Mouse (Mus musculus) midbrain, embryonic 11.5 days (tissue): ENCODE data around the gene Uri1. TPM values are rescaled to one million over a fixed set of nuclear protein-coding genes. Genes with fewer than 3 reads are reported as not detected.

Source experiments
- ATAC-seq: fragments of 200-750 bp; cut with Nextera tagmentation; 2 replicates; pipeline ENCODE4 v1.8.0; 2017; ENCODE audit warnings: moderate TSS enrichment, moderate library complexity; ENCODE audit not compliant: low FRiP score
- DNase-seq: peaks from one replicate; pipeline ENCODE4 v3.0.0; 2015; ENCODE audit warnings: low spot score; ENCODE audit errors: missing footprints
- H3K27ac ChIP-seq: fragments of 300-500 bp; sonication (generic); 2 replicates; pipeline ENCODE4 v1.5.1; 2014; ENCODE audit warnings: low read depth, low read length
- H3K27me3 ChIP-seq: fragments of 300-500 bp; sonication (generic); 2 replicates; pipeline ENCODE4 v1.6.1; 2014; ENCODE audit warnings: mild to moderate bottlenecking, low read length, moderate library complexity, mixed read lengths; ENCODE audit not compliant: control insufficient read depth, insufficient read depth
- H3K36me3 ChIP-seq: fragments of 300-500 bp; sonication (generic); 2 replicates; pipeline ENCODE4 v1.6.1; 2014; ENCODE audit warnings: mild to moderate bottlenecking, low read length, moderate library complexity, mixed read lengths; ENCODE audit not compliant: control insufficient read depth, insufficient read depth
- H3K4me1 ChIP-seq: fragments of 300-500 bp; sonication (generic); 2 replicates; pipeline ENCODE4 v1.6.1; 2014; ENCODE audit warnings: low read length; ENCODE audit not compliant: control insufficient read depth, insufficient read depth
- H3K4me2 ChIP-seq: fragments of 300-500 bp; sonication (generic); 2 replicates; pipeline ENCODE4 v1.6.1; 2014; ENCODE audit warnings: mild to moderate bottlenecking, moderate library complexity
- H3K4me3 ChIP-seq: fragments of 300-500 bp; sonication (generic); 2 replicates; pipeline ENCODE4 v1.5.1; 2014; ENCODE audit warnings: low read depth, low read length
- H3K9ac ChIP-seq: fragments of 300-500 bp; sonication (generic); 2 replicates; pipeline ENCODE4 v1.6.1; 2014; ENCODE audit warnings: low read length
- H3K9me3 ChIP-seq: fragments of 300-500 bp; sonication (generic); 2 replicates; pipeline ENCODE4 v1.6.1; 2016; ENCODE audit warnings: low read length; ENCODE audit not compliant: control insufficient read depth
- WGBS: fragments of 180-500 bp; shearing (Covaris S2); extraction: QIAGEN DNeasy Blood & Tissue Kit; methylation state at CpG from one replicate; pipeline ENCODE4 v1.1.7; 2014; 5-methylcytosine and 5-hydroxymethylcytosine counted together
- polyA plus RNA-seq: library from polyadenylated mRNA; unstranded; fragments of >200 nt; fragmentation: Nextera tagmentation; extraction: Ambion mirVana; gene quantifications from 2 replicates; pipeline ENCODE4 v1.2.1, GENCODE M21; 2014

Gene Uri1
- polyA plus RNA-seq, 1 experiment from 2014 or later = 47.9 TPM

DNA sequence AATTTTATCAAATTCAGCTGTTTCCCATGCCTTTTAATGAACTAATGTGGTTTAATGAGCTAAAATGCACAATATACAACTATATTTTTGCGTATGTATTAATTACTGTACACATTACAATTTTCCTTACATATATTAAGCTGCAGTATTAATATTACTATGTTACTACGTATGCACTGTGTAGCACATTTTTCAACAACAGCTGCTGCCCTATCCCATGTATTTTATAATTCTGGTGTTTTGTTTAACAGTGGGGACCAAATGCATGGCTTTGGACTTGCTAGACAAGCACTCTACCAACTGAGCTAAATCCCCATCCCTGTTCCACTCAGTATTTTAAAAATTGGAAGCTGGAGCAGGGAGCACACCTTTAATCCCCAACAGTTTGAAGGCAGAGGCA lies 3.6 kb downstream of the Uri1 start:
- 0 out of 2 replicates have a peak, but pooled peaks cover 2% of the 10 kb centered on the region for H3K4me1 ChIP-seq
- no peaks in the 10 kb centered on the region for H3K27me3 ChIP-seq
- H3K9ac ChIP-seq = peak overlapping the region; percentile 90; the same call in 1 of the 2 replicates
- H3K4me2 ChIP-seq = peak overlapping the region; percentile 69
- H3K4me3 ChIP-seq = peak overlapping the region; percentile 83
- ATAC-seq (peak; percentile 38), DNase-seq (peak; percentile 81)
- WGBS = 43% methylated on average over 2 of the region's 2 CpGs
- no peaks in the 10 kb centered on the region for H3K36me3 ChIP-seq
- no peak overlapping the region for H3K27ac ChIP-seq
- H3K9me3 ChIP-seq = no peaks in the 10 kb centered on the region

DNA sequence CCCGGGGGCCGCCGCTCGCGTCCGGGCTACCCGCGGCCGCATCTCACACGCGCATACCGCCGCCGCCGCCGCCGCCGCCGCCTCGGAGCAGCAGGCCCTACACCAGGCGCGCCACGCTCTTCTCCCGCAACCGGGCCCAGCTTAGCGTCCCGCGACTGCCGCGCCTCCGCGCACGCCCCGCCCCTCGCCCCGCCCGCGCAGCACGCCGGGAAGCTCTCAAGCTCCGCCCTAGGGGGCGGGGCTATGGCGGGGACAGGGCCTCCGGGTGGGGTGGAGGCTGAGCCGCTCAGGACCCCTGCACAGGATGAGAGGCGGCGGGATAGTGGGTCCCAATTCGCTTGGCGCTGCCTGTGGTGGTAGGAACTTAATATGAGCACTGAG lies 4.0 kb downstream of the Uri1 start:
- Histone ChIP-seq H3K27me3 (no peaks in the 10 kb centered on the region), H3K4me2 (peak overlapping the region; percentile 69), H3K9ac (peak overlapping the region; percentile 90), H3K27ac (peak overlapping the region; percentile 70), H3K4me1 (0 out of 2 replicates have a peak, but pooled peaks cover 2% of the 10 kb centered on the region), H3K9me3 (no peaks in the 10 kb centered on the region), H3K36me3 (no peaks in the 10 kb centered on the region), H3K4me3 (peak overlapping the region; percentile 83)
- WGBS = 1% methylated on average over 48 of the region's 49 CpGs
- DNase-seq (peak; percentile 99), ATAC-seq (peak; percentile 96)

DNA sequence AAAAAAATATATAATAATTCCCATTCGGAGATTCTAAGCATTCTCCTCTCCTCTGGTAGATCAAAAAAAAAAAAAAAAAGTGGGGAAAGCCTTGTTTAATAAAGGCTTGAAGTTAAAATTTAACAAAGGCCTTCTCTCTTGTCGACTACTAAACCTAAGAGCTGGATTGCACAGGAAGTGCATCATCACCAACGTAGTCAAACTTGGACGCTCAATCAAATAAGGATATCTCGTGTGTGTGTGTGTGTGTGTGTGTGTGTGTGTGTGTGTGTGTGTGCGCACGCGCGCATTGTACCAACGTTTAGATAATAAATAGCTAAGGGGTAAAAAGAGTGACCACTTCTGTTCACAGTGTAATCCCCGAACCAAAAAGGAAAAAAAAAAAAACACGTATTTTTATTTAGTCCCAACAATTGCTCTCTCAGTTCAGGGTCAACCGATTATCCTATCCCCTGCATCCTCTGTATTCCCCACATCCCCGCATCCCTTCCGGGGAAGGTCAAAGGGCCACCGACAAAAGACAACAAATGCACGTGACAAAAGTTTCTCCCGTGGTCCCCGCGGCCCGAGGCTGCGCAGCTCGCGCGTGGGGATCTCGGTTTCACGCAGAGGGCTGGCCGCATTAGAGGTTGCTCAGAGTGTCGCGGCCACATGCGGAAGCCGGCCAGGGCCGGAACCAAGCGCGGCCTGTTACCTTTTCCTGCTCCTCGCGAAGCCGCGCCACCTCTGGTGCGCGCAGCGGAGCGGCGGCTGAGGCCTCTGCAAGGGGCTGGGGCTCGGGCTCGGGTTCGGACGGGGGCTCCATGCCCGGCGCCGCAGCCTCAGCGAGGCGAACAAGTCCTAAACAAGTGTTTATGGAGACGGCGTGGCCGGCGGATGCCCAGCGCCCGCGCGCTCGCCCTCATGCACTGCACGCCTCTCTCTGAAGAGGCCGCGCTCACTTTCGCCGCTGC lies 4.7 kb downstream of the Uri1 start:
- 0 out of 2 replicates have a peak, but pooled peaks cover 2% of the 10 kb centered on the region for H3K4me1 ChIP-seq
- no peaks in the 10 kb centered on the region for H3K36me3 ChIP-seq
- peak overlapping the region; percentile 90 for H3K9ac ChIP-seq
- DNase-seq (peak; percentile 96), ATAC-seq (peak; percentile 83)
- peak overlapping the region; percentile 70 for H3K27ac ChIP-seq
- under 1% methylated on average over 64 of the region's 67 CpGs for WGBS
- H3K9me3 ChIP-seq = no peaks in the 10 kb centered on the region
- H3K4me3 ChIP-seq = peak overlapping the region; percentile 83
- peak overlapping the region; percentile 69 for H3K4me2 ChIP-seq
- H3K27me3 ChIP-seq = no peaks in the 10 kb centered on the region

DNA sequence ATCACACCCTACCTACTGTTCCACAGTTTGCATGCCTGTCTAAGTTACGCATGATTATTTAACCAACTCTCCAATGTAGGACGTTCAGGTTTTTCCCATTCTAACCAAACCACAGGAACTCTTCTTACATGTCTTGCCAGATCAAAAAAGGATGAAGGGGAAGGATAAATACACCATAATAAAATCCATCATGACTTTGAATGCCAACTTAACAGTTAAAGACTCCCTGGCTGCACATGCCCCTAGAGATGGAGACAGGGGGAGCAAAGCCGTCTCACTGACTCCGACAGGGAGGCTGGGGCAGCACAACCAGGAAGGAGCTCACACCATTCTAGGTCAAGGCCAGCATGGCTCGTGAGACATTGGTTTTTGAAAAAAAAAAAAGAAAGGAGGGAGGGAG lies 8.0 kb downstream of the Uri1 start:
- H3K9ac ChIP-seq = no peak overlapping the region
- H3K27ac ChIP-seq = no peak overlapping the region
- no peaks in the 10 kb centered on the region for H3K27me3 ChIP-seq
- WGBS = 72% methylated on average over 5 of the region's 5 CpGs
- no peaks in the 10 kb centered on the region for H3K36me3 ChIP-seq
- H3K4me2 ChIP-seq = no peak overlapping the region
- H3K4me1 ChIP-seq = 0 out of 2 replicates have a peak, but pooled peaks cover 2% of the 10 kb centered on the region
- ATAC-seq (no peak), DNase-seq (peak; percentile 61)
- H3K4me3 ChIP-seq = no peak overlapping the region
- no peaks in the 10 kb centered on the region for H3K9me3 ChIP-seq

DNA sequence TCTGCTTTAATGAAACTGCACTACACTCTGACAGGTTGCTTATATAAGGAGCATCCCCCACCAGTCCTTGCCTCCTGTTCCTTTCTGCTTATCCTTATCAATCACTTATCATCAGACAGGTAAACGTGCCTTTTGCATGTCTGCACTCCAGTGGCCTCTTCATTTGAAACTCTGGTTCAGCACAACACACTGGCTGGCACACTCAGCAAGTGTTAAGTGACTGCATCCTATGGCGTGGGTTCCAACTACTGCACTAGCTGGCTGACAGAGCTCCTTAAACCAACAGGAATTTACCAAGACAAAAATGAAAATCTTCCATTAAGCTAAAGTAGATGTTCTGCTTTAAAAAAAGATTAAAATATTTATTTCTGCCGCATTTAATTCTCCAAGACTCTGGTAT lies 9.4 kb downstream of the Uri1 start:
- no peak overlapping the region for H3K27ac ChIP-seq
- H3K9ac ChIP-seq = no peak overlapping the region
- DNase-seq = no peak
- no peak overlapping the region for H3K4me2 ChIP-seq
- no peaks in the 10 kb centered on the region for H3K36me3 ChIP-seq
- H3K27me3 ChIP-seq = no peaks in the 10 kb centered on the region
- H3K4me3 ChIP-seq = no peak overlapping the region
- 90% methylated on average over 3 of the region's 3 CpGs for WGBS
- H3K9me3 ChIP-seq = no peaks in the 10 kb centered on the region
- no peak for ATAC-seq
- 0 out of 2 replicates have a peak, but pooled peaks cover 2% of the 10 kb centered on the region for H3K4me1 ChIP-seq

DNA sequence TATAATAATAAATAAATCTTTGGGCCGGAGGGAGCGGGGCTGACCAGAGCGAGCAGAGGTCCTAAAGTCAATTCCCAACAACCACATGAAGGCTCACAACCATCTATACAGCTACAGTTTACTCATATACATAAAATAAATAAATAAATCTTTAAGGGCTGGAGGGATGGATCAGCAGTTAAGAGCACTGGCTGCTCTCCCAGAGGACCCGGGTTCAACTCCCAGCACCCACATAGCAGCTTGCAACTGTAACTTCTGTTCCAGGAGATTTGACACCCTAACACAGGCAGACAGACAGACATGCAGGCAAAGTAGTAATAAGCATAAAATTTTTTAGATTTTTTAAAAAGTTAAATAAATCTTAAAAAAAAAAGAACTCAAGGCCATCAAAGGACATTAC lies 10.5 kb downstream of the Uri1 start:
- Histone ChIP-seq H3K36me3 (no peaks in the 10 kb centered on the region), H3K4me1 (0 out of 2 replicates have a peak, but pooled peaks cover 2% of the 10 kb centered on the region), H3K27ac (no peak overlapping the region), H3K4me3 (no peak overlapping the region), H3K9me3 (no peaks in the 10 kb centered on the region), H3K4me2 (no peak overlapping the region), H3K27me3 (no peaks in the 10 kb centered on the region), H3K9ac (no peak overlapping the region)
- 97% methylated on average over 4 of the region's 4 CpGs for WGBS
- DNase-seq (peak; percentile 78), ATAC-seq (no peak)

DNA sequence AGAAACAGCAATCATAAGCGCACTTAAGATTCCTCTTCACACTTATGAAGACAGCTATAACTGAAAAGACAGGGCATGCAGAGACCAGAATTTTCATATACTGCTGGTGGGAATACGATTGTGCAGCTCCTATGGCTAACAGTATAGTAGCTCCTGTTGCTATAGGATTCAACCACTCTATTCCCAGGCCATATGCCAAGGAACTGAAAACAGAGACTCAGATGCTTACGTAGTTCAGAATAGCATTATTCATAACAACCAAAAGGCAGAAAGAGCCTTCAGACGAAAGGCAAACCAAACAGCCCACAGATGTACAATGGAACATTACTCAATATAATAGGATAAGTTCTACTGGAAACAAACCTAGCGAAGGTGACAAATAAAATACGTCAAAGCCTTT lies 15.0 kb downstream of the Uri1 start:
- no peak overlapping the region for H3K4me2 ChIP-seq
- WGBS = 86% methylated on average over 6 of the region's 6 CpGs
- no peaks in the 10 kb centered on the region for H3K36me3 ChIP-seq
- no peak overlapping the region for H3K4me3 ChIP-seq
- DNase-seq (peak; percentile 33), ATAC-seq (no peak)
- H3K27ac ChIP-seq = no peak overlapping the region
- no peaks in the 10 kb centered on the region for H3K9me3 ChIP-seq
- no peaks in the 10 kb centered on the region for H3K27me3 ChIP-seq
- no peak overlapping the region for H3K9ac ChIP-seq
- no peaks in the 10 kb centered on the region for H3K4me1 ChIP-seq

DNA sequence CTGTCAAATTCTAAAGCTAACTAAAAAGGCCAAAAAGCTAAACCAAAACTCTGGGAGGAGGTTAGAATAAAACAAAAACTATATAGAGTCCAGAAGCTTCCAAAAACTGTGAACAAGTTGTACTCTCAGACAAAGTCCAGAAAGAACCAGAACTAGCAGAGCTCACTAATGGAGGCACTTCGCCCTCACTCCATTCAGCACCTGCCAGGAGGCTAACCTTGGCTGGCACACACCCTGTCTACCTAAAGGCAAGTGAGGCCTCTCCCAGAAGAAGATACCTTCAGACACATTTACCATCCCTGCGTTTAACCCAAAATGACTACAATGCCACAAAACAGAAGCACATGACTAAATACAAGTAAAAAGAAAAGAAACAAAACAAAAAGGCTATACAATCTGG lies 20.9 kb downstream of the Uri1 start:
- WGBS = 91% methylated on average over 2 of the region's 2 CpGs
- Histone ChIP-seq H3K4me3 (no peak overlapping the region), H3K27ac (no peak overlapping the region), H3K9me3 (no peaks in the 10 kb centered on the region), H3K27me3 (no peaks in the 10 kb centered on the region), H3K9ac (no peak overlapping the region), H3K4me1 (no peaks in the 10 kb centered on the region), H3K36me3 (no peaks in the 10 kb centered on the region), H3K4me2 (no peak overlapping the region)
- DNase-seq (peak; percentile 53), ATAC-seq (no peak)

DNA sequence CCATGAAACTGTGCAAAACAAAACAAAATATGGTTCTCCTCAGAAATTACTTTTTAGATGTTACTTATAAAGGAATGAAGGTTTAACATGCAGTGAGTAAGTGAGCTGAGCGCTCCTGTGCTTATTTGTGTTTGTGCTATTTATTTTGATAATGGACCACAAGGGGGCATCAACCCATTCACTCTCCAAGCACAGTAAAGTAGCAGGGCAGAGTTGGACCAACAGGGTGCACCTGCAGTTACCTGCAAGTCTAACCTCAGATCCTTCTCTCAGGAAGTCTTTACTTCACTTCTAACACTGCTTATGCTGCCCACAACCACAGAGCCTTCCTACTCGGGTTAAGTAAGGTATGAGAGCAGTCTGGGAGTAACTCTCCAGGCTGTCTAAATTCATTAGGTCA lies 23.7 kb downstream of the Uri1 start:
- no peak for ATAC-seq
- WGBS = 59% methylated on average over 2 of the region's 2 CpGs
- DNase-seq = peak; percentile 72
- Histone ChIP-seq H3K36me3 (no peaks in the 10 kb centered on the region), H3K9ac (no peak overlapping the region), H3K9me3 (no peaks in the 10 kb centered on the region), H3K27ac (no peak overlapping the region), H3K4me3 (no peak overlapping the region), H3K4me2 (no peak overlapping the region), H3K27me3 (no peaks in the 10 kb centered on the region), H3K4me1 (no peaks in the 10 kb centered on the region)
